Mouse (Mus musculus): ENCODE data around the gene Aplp2. TPM values are rescaled to one million over a fixed set of nuclear protein-coding genes. Genes with fewer than 3 reads are reported as not detected.

Gene Aplp2
- polyA plus RNA-seq, 1 experiment = 720 TPM

DNA sequence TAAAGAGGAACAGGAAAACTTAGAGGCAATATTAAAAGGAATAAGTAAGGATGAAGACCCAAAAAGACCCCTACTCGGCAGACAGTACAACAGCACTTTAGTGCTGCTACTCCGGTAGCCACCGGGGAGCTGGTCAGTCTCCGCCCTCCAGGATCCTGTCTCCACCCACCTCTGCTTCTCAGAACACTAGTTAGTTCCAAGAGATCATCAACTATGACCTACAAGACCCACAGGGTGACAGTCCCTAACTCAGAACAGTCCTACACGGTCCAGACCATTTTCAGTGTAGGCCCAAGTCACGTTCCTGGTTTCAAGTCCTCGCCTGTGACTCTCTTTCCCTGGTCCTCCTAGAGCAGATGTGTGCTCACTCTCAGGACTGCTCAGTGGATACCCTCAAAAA, 20.1 kb downstream of the Aplp2 start:
- Histone ChIP-seq H3K4me3 (ENCODE audit: insufficient read depth, low read length) (no peak overlapping the region), H3K27ac (ENCODE audit: insufficient read depth, low read length) (no peak overlapping the region), H3K4me1 (ENCODE audit: control insufficient read depth, insufficient read depth, low read length) (no peaks in the 10 kb centered on the region)
- TF ChIP-seq CTCF (IDR thresholded peaks at IDR 0.05; ENCODE audit: extremely low read depth, insufficient read depth, low read length) (no peak), POLR2A (IDR thresholded peaks at IDR 0.05; ENCODE audit: extremely low read depth, insufficient read depth, low read length) (no peak)

DNA sequence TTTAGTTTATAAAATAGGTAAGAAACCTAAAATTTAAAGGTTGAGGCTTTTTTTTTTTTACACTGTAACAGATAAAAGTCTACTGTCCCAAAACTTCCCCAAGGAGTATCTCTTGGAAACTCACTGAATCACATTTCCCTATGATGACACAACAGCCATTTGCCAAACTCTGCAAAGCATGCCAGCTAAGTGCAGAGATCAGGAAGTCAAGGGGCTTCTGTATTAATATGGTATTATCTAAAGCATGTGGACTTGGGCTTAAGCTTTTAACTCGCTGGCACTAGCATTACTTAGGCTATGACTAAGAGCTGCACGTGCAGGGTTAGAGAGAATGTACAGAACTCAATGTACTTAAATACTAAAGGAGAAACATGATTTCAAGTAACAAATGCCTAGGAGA, 22.4 kb downstream of the Aplp2 start:
- no peaks in the 10 kb centered on the region for H3K4me1 ChIP-seq (ENCODE audit: control insufficient read depth, insufficient read depth, low read length)
- H3K4me3 ChIP-seq (ENCODE audit: insufficient read depth, low read length) = no peak overlapping the region
- TF ChIP-seq CTCF (IDR thresholded peaks at IDR 0.05; ENCODE audit: extremely low read depth, insufficient read depth, low read length) (no peak), POLR2A (IDR thresholded peaks at IDR 0.05; ENCODE audit: extremely low read depth, insufficient read depth, low read length) (no peak)
- H3K27ac ChIP-seq (ENCODE audit: insufficient read depth, low read length) = no peak overlapping the region

DNA sequence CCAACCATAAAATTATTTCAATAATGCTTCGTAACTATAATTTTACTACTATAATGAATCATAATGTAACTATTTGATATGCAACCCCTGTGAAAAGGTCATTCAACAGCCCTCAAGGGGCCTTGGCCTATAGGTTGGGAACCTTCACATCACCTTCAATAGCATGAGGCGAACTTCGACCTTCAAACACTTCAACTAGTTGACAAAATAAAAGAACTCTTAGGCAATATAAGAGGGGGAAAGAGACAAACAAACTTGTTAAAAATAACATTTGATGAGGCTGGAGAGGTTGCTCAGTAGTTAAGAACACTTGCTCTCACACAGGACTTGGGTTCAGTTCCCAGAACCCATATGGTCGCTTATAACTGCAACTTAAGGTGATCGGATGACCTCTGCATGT, 27.2 kb downstream of the Aplp2 start:
- TF ChIP-seq POLR2A (IDR thresholded peaks at IDR 0.05; ENCODE audit: extremely low read depth, insufficient read depth, low read length) (no peak), CTCF (IDR thresholded peaks at IDR 0.05; ENCODE audit: extremely low read depth, insufficient read depth, low read length) (no peak)
- Histone ChIP-seq H3K4me3 (ENCODE audit: insufficient read depth, low read length) (no peak overlapping the region), H3K4me1 (ENCODE audit: control insufficient read depth, insufficient read depth, low read length) (peaks cover 1% of the 10 kb centered on the region; the same call in 1 of the 2 replicates)

GRCm38 (mm10) chr9:31183061-31183460, 28.6 kb downstream of the Aplp2 start:
- TF ChIP-seq CTCF (IDR thresholded peaks at IDR 0.05; ENCODE audit: extremely low read depth, insufficient read depth, low read length) (no peak), POLR2A (IDR thresholded peaks at IDR 0.05; ENCODE audit: extremely low read depth, insufficient read depth, low read length) (no peak)
- peaks cover 1% of the 10 kb centered on the region; the same call in 1 of the 2 replicates for H3K4me1 ChIP-seq (ENCODE audit: control insufficient read depth, insufficient read depth, low read length)
- H3K4me3 ChIP-seq (ENCODE audit: insufficient read depth, low read length) = no peak overlapping the region
- no peak overlapping the region for H3K27ac ChIP-seq (ENCODE audit: insufficient read depth, low read length)

More for the DNA sequence above, 27.2 kb downstream of the Aplp2 start:
- no peak overlapping the region for H3K27ac ChIP-seq (ENCODE audit: insufficient read depth, low read length)

DNA sequence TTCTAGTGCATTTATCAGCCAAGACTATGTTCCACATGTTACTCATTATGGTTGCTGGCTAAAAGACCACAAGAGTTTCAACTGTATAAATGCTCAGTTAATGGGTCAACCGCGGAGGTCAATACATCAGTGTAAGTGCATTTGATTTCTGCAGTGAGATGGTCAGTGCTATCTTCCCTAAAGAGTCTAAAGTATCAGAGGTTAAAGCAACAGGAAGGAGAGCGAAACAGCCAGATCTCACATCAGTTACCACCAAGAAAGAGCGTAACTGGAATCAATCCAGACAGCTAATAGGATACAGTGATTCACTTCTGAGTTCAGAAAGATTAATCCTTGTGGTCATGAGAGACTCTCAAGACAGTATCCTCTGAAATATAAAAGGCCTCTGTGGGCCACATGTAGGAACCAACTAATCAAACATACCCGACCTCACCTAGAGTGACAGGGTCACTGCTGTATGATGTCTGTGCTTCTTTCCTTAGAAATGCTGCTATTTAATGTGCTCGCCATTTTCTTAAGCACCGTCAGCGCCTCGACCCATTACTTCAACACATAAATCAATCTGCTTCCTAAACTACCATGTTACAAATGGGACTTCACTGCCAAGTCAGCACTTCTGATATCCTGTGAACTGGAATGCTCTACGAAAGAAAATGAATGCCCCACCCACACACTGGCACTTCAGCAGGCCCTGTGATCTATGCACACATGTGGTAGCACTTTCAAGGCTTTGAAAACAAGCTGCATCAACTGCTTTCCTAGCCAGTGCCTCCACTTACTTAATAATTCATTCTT, 30.1 kb downstream of the Aplp2 start:
- no peak for TF ChIP-seq CTCF (IDR thresholded peaks at IDR 0.05; ENCODE audit: extremely low read depth, insufficient read depth, low read length)
- TF ChIP-seq POLR2A (IDR thresholded peaks at IDR 0.05; ENCODE audit: extremely low read depth, insufficient read depth, low read length) = no peak
- peaks cover 9% of the 10 kb centered on the region; the same call in 1 of the 2 replicates for H3K4me1 ChIP-seq (ENCODE audit: control insufficient read depth, insufficient read depth, low read length)
- no peak overlapping the region for H3K4me3 ChIP-seq (ENCODE audit: insufficient read depth, low read length)
- no peak overlapping the region for H3K27ac ChIP-seq (ENCODE audit: insufficient read depth, low read length)

DNA sequence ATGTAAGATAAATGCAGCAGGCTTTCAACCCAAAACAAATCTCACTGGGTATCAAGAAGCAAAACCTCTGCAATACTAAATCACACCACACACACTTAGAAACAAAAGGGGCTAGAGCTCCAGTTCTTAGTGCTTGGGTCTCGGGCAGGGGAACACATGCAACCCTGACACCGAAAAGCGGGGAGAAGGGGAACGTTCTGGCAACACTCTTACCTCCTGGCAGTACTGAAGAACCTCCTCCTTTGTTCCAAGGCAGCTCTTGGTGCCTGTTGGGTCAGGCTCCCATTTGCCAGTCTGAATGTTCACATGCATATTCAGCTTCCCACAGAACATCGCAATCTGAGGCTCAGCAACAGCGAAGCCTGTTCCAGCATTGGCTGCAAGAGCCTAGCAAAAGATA, 33.9 kb downstream of the Aplp2 start:
- peaks cover 12% of the 10 kb centered on the region; the same call in 1 of the 2 replicates for H3K4me1 ChIP-seq (ENCODE audit: control insufficient read depth, insufficient read depth, low read length)
- TF ChIP-seq CTCF (IDR thresholded peaks at IDR 0.05; ENCODE audit: extremely low read depth, insufficient read depth, low read length) = no peak
- TF ChIP-seq POLR2A (IDR thresholded peaks at IDR 0.05; ENCODE audit: extremely low read depth, insufficient read depth, low read length) = no peak
- no peak overlapping the region for H3K4me3 ChIP-seq (ENCODE audit: insufficient read depth, low read length)
- H3K27ac ChIP-seq (ENCODE audit: insufficient read depth, low read length) = no peak overlapping the region

- peaks cover 11% of the 10 kb centered on the region; the same call in 1 of the 2 replicates for H3K4me1 ChIP-seq (ENCODE audit: control insufficient read depth, insufficient read depth, low read length)
- H3K27ac ChIP-seq (ENCODE audit: insufficient read depth, low read length) = peak overlapping the region; percentile 31; the same call in 1 of the 2 replicates
- no peak overlapping the region for H3K4me3 ChIP-seq (ENCODE audit: insufficient read depth, low read length)
- TF ChIP-seq CTCF (IDR thresholded peaks at IDR 0.05; ENCODE audit: extremely low read depth, insufficient read depth, low read length) = no peak
- TF ChIP-seq POLR2A (IDR thresholded peaks at IDR 0.05; ENCODE audit: extremely low read depth, insufficient read depth, low read length) = no peak
Measured at GRCm38 (mm10) chr9:31176379-31177130, 35.1 kb downstream of the Aplp2 start.

GRCm38 (mm10) chr9:31175978-31176377, 35.6 kb downstream of the Aplp2 start:
- TF ChIP-seq POLR2A (IDR thresholded peaks at IDR 0.05; ENCODE audit: extremely low read depth, insufficient read depth, low read length) (no peak), CTCF (IDR thresholded peaks at IDR 0.05; ENCODE audit: extremely low read depth, insufficient read depth, low read length) (no peak)
- peaks cover 11% of the 10 kb centered on the region; the same call in 1 of the 2 replicates for H3K4me1 ChIP-seq (ENCODE audit: control insufficient read depth, insufficient read depth, low read length)
- no peak overlapping the region for H3K4me3 ChIP-seq (ENCODE audit: insufficient read depth, low read length)
- H3K27ac ChIP-seq (ENCODE audit: insufficient read depth, low read length) = no peak overlapping the region

GRCm38 (mm10) chr9:31175346-31175745, 36.3 kb downstream of the Aplp2 start:
- Histone ChIP-seq H3K27ac (ENCODE audit: insufficient read depth, low read length) (no peak overlapping the region), H3K4me3 (ENCODE audit: insufficient read depth, low read length) (no peak overlapping the region), H3K4me1 (ENCODE audit: control insufficient read depth, insufficient read depth, low read length) (peaks cover 11% of the 10 kb centered on the region; the same call in 1 of the 2 replicates)
- TF ChIP-seq CTCF (IDR thresholded peaks at IDR 0.05; ENCODE audit: extremely low read depth, insufficient read depth, low read length) (no peak), POLR2A (IDR thresholded peaks at IDR 0.05; ENCODE audit: extremely low read depth, insufficient read depth, low read length) (no peak)
